Mouse (Mus musculus): ENCODE measurements around the gene Gtf2h4.

GRCm38 (mm10) chr17:35702605-35703004 is 29.1 kb upstream of the Gtf2h4 start:
- no peak for TF ChIP-seq POLR2A (IDR thresholded peaks at IDR 0.05; ENCODE audit: borderline replicate concordance, control insufficient read depth, low read depth, low read length)
- no peak for TF ChIP-seq CTCF (IDR thresholded peaks at IDR 0.05; ENCODE audit: control insufficient read depth, insufficient read depth, low read length)
